Mouse (Mus musculus) MEL (cell line): Measurements from ENCODE around the gene Cd47.
A peak's percentile ranks its signal among the peaks of the same experiment; 100 is the strongest.

ENCODE experiments used
- CTCF ChIP-seq, 3 experiments: IDR thresholded peaks in 2 of 3; conservative IDR thresholded peaks in 1 of 3; 2 replicates each; pipeline ENCODE4 v1.5.1; 2011 to 2012; ENCODE audit warnings: low read length in 3 of 3, low read depth in 2 of 3, mild to moderate bottlenecking in 2 of 3, improper control_type of control experiment in 1 of 3, inconsistent platforms in 1 of 3, mixed read lengths in 1 of 3, moderate library complexity in 1 of 3; ENCODE audit not compliant: control insufficient read depth in 1 of 3, insufficient read depth in 1 of 3, poor library complexity in 1 of 3, severe bottlenecking in 1 of 3
- GATA1 ChIP-seq: IDR thresholded peaks from 2 replicates; pipeline ENCODE4 v1.6.1; 2011; ENCODE audit warnings: low read depth, low read length, improper control_type of control experiment
- JUND ChIP-seq: IDR thresholded peaks from 2 replicates; pipeline ENCODE4 v1.6.1; 2011; ENCODE audit warnings: low read depth, mild to moderate bottlenecking, improper control_type of control experiment, low read length
- POLR2AphosphoS5 ChIP-seq: IDR thresholded peaks from 2 replicates; pipeline ENCODE4 v1.6.1; 2012; ENCODE audit warnings: low read depth, borderline replicate concordance, mild to moderate bottlenecking, inconsistent platforms, low read length, moderate library complexity, mixed read lengths
- TAL1 ChIP-seq: IDR thresholded peaks from 2 replicates; pipeline ENCODE4 v1.6.1; 2012; ENCODE audit warnings: mild to moderate bottlenecking, inconsistent platforms, low read length, moderate library complexity, mixed read lengths
- ZC3H11A ChIP-seq: IDR thresholded peaks from 2 replicates; pipeline ENCODE4 v1.6.1; 2012; ENCODE audit warnings: low read depth, mild to moderate bottlenecking, inconsistent platforms, low read length, improper control_type of control experiment
- ZNF384 ChIP-seq: IDR thresholded peaks from 2 replicates; pipeline ENCODE4 v1.6.1; 2012; ENCODE audit warnings: low read depth, mild to moderate bottlenecking, inconsistent platforms, low read length, improper control_type of control experiment

GRCm38 (mm10) chr16:49947049-49947448 lies 146.7 kb downstream of the Cd47 start:
- TF ChIP-seq ZNF384 (no peak), TAL1 (no peak), GATA1 (no peak), CTCF (IDR thresholded peaks at IDR 0.05 in 2 of 3, conservative IDR thresholded peaks at IDR 0.05 in 1 of 3; ENCODE audit: control insufficient read depth in 1 of 3, insufficient read depth in 1 of 3, low read depth in 2 of 3, low read length in 3 of 3, poor library complexity in 1 of 3, severe bottlenecking in 1 of 3) (peak in 2 of 3 experiments; percentile 24 to 25; a peak in 4 of 6 replicates), JUND (no peak), POLR2AphosphoS5 (no peak), ZC3H11A (no peak)
